Mouse (Mus musculus): ENCODE results near the gene Gfra1.

Gene Gfra1

DNA sequence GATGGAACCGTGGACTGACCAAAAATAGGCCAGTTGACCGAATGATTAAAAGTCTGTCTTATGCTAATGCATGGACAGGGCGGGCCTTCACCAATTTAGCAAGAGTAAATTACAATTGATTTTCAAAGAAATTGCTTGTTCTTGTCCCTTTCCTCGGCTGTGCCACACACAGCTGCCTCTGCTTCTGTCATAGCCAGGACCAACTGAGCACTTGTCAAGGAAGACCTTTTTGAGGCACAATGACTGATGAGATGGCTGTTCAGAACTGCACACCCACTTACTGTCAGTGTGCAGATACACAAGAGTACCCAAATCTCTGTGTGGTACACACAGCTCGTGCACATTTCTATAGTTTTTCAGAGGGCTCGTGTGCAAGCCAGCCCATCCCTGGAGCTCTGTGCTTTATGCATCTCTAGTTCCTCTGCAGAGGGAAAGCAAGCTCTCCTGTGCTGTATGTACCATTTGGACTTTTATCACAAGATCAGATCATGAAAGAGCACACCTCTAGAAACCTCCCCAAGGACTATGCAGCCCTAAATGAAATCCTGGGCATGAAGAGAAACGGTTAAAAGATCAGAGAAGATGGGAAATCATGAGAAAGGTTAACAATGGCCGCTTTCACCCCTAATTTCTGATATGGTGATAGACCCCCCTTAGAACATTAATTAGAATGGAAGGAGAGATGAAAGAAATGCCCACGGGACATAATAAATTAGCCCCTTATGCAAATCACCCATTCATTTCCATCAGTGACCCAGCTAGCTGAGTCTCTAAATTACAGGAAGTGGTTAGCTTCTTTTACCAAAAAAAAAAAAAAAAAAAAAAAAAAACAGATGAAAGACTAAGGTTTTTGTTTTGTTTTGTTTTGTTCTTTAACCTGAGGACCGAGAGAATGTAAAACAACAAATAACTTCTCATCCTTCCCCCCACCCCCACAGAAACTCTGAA lies 12.7 kb downstream of the Gfra1 start:
- DNase-seq (ENCODE audit: low spot score in 2 of 2) = no peak

DNA sequence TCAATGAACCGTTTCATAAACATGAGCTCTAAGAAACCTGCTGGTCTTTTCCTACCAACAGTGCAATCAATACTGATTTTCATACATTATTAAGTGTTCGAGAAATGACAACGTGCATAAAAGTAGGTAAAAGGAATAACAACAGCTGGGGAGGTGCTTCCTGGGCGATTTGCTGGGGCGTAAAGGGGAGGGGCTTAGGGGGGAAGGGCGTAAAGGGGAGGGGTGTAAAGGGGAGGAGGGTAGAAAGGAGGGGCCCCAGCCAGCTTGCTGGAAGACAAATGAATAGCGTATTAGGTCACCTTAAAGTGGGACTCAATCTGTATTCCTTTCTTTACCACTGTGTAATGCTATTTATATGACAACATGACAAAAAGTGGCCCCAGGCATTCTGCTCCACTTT lies 13.9 kb downstream of the Gfra1 start:
- no peak for DNase-seq (ENCODE audit: low spot score in 2 of 2)

DNA sequence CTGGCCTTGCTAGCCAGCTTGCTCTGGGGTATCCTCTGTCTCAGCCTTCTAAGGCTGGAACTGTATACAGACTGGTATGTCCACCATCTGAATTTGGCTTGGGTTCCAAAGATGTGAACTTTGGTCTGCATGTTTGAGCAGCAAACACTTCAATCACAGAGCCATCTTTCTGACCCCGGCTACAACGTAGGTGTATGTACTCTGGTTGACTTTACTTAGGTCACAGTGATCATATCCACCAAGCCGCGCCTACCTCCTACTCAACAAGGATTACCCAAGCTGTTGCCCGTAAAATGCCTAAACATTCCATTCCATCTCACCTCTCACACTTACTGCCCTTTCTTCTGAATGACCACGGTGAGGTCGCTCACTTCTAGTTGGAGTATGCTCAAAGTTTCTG lies 14.5 kb downstream of the Gfra1 start:
- DNase-seq (ENCODE audit: low spot score in 2 of 2) = no peak

DNA sequence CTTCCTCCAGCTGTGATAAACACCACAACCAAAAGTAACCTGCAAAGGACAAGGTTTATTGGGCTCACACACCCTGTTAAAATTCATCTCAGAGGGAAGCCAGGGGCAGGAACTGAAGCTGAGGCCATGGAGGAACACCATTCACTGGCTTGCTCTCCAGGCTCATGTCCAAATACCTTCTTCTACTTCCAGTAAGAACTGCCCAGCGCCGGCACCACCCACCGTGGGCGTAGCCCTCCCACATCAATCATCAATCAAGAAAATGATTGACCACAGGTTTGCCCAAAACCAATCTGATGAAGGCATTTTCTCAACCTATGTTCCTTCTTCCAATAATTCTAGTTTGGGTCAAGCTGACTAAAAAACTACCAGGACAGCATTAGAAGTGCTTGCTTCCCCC lies 16.9 kb downstream of the Gfra1 start:
- no peak for DNase-seq (ENCODE audit: low spot score in 2 of 2)

DNA sequence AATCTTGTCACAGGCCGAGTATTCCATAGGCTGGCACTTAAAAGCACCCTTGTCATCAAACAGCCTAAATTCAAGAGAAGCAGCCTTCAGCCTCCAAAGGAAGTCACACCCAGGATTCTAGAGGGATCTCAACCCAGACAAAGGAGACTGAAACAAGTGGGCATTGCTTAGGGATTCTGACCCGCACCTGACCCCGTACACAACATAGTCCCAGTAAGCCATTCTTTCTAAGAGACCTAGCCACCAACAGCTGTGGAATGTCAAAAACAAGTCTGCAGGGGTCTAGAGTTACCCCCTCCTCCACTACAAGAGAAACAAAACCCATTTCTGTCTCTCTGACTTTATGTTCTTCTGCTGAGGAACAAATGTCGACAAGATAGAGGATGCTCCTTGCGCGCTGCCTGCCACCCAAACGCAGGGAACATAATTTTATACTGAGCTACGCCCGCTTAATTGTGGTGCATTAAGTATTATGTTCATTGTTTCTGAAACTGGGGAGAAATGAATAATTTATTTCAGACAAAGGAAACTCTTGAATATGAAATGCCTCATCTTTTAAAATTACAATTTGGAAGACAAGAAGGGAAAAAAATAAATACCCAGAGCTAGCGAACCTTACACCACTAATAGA lies 18.2 kb downstream of the Gfra1 start:
- DNase-seq (ENCODE audit: low spot score in 2 of 2) = no peak

DNA sequence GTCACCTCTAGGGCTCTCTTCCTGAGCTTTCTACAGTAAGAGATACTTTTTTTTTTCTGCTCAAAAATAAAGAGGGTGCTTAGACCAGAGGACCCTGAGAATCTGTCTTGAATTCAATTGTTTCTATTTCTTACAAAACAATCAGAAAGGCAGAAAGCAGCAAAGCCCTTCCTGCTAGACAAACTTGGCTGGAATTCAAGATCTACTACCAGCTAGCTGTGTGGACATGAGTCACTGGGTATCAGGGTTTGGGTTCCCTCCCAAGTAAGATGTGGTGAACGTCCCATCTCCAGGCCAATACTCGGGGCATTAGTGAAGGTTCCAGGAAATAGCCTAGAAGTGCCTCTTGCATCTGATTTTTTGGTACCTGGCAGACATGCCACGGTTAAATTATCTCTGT lies 18.8 kb downstream of the Gfra1 start:
- DNase-seq (ENCODE audit: low spot score in 2 of 2) = no peak

DNA sequence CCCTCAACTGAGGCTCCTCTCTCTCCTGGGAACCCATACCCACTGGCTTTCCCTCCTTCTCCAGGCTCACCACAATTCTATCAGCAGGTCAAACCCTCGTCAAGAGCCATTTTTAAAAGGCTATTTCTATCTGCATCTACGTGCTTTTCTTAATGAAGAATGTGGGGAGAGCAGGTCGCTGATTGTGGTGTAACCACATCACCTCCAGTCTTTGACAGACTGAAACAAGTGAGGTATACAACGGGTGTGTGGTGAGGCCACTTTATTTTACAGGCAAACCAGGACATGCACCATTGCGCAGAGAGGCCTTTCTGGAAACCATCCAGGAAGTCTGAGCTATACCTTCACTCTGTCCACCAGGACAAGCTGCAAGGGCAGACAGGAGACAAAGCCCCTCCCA lies 19.8 kb downstream of the Gfra1 start:
- no peak for DNase-seq (ENCODE audit: low spot score in 2 of 2)

DNA sequence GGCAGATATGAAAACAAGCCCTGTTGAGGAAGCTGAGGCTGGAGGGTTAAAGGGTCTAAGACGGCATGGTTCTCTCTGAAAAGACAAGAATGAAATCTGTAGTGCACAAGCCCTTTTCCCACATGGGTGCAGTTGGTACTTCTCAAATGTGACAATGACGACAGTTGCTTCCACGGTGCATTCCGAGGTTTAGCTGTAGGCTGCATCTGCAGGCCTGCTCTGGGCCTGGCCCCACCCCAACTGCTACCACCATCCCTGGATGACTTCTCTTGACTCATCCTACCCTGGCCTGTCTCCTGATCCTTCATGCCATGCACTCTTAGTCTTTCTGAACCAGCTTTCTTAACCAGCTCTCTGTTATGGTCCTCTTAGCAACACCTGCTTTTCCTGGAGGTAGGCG lies 22.9 kb downstream of the Gfra1 start:
- no peak for DNase-seq (ENCODE audit: low spot score in 2 of 2)

DNA sequence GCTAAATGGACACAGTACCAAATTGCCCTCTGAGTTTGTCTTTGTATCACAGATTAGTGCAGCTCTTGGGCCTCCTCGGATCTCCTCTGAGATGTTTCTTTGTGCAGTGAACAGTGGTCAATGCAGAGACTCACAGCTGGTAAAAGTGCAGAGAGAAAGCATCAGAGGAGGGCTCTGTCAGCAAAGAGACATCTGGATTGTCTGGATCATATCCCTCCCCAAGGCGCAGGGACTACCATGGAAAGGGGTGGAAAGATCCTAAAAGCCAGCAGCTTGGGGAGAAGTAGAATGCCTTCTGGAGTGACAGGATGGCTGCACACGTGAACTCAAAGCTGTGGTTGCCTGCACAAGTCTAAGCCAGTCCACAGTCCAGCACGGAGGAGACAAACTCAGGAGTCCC lies 27.2 kb downstream of the Gfra1 start:
- DNase-seq (ENCODE audit: low spot score in 2 of 2) = no peak

DNA sequence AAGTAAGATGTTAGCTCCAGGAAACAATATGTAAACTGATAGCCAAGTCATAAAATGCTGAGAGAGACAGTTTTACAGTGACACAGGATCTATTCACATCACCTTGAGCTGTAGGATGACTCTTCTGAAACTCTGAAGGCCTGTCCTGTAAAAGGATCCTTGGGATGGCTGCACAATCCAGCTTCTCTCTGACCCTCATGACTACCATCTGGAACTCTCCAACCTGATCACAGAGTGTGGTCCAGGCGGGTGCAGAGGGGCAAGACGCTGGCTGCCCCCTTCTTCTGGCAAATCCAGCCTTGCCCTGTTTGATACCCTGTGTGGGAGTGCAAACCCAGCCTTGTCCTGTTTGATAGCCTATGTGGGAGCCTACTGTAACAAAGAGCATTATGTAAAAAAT lies 28.4 kb downstream of the Gfra1 start:
- DNase-seq (ENCODE audit: low spot score in 2 of 2) = no peak

DNA sequence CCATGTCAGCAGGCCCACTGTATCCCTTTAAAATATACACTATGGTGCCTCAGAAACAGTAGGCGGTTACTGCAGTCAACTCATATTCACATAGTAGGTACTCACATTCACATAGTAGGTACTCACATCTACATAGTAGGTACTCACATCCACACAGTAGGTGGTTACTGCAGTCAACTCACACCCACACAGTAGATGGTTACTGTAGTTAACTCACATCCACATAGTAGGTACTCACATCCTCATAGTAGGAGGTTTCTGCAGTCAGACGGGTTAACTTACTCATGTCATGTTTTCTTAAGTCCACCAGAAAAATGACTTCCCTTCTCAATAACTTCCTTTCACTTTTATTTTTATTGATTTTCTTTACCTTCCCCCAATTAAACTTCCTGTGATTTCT lies 30.8 kb downstream of the Gfra1 start:
- DNase-seq (ENCODE audit: low spot score in 2 of 2) = no peak

DNA sequence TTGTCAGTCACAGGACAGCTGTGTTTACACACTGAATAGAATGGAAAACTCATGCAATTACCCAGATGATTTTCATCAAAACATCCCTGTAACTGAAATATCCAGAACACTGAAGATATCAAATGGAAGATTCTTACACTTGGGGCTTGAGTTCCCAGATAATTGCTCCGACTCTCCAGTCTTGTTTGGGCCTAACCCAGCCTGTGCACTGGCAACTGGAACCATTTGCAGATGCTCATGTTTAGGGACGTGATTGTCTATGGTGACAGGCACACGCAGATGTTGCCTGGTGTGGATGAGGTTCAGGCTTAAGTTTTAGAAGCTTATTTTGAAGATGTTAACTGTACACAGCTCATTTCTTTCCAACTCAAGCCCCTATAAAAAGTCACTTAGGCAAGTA lies 31.5 kb downstream of the Gfra1 start:
- no peak for DNase-seq (ENCODE audit: low spot score in 2 of 2)

DNA sequence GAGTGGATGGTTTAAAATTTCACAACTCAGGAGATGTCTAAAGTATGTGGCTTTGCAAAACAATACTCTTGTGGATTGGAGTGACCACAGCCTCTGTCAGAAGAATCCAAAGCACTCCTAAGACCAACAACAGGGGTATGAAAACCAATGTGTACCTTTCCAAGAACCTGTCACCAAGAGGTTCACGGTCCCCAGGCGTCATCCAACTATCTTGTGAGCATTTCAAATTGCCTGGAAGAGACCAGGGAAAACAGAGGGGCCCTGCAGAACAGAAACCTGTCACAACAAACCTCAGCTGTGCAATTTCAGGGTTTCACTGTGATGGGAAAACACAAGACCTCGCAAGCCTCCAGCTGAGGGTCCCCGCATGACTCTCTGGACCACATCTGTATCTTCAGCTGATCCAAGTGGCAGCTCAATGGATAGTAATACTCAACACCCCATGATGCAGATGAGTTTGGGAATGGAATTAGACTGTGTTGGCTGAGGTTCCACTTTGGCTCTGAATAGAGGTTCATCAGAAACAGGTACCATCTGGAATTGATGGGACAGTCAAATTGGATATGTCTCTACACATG lies 32.7 kb downstream of the Gfra1 start:
- DNase-seq (ENCODE audit: low spot score in 2 of 2) = no peak

DNA sequence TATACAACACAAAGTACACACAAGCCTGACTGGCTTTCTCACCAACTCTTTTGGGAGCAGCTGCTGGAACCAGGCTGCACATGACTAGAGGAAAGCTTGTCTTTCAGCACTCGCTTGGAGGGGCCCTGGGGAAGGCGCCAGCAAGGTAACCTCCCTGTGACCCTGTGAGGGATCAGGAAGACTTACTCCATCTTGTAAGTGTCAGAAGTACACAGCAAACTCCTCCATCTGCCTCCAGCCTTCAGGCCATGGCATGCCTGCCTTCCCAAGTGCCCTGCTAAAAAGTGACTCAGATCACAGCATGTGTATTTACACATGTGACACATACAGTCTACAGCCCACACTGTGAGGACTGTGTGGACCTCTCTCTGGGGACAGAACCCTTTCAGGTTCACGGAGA lies 36.0 kb downstream of the Gfra1 start:
- peak; percentile 38 to 52 for DNase-seq (ENCODE audit: low spot score in 2 of 2)

DNA sequence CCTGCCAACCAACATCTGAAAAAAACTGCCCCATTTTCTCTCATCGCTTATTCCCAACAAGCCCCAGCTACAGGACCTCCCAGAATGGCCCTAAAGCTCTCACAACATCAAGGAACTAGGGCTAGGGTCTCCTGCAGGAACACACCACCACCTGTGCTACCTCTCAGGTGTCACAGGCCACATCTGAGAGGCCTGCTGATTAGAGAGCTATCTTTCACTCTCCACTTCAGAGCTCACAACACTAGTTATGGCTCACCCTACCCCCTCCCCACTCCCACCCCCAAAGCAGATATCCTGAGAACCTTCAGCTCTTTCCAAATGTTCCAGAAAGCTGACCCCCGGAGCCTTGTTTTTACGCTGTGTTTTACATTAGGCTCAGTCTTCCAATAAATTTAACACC lies 36.4 kb downstream of the Gfra1 start:
- DNase-seq (ENCODE audit: low spot score in 2 of 2) = no peak

DNA sequence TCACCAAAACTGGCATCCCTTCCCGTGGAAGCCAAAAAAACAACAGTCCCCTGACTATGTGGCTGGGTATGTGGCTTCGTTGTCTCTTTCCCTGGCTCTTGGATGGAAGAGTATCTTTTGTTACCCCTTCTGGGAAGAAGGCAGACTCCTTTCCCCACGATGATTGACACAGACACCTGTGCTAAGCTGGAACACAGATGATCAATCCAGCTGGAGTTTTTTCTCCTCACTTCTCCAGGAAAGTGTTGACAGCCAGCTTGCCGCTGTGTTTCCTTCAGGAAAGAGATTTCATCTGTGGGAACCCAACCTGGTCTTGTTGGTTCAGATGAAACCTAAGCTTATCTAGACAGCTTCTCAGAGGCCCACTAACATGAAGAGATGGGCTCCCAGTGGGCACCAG lies 40.5 kb downstream of the Gfra1 start:
- no peak for DNase-seq (ENCODE audit: low spot score in 2 of 2)

DNA sequence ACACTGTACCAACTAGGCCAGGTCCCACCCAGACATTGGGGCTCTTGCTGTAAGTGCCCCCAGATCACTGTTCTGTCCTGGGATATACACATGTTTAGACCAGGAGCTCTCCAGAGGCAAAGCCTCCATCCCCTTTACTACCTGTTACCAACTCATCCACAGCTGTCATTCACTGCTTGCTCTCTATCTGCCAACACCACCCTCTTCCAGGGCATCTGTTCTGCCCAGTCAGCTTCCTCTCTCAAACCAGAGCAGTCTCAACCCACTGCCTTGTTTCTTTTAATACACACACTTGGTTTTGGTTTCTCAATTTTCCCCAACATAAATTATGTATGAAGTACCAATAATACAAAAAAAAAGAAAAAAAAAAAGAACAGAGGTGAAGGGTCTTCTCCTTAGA lies 41.0 kb downstream of the Gfra1 start:
- no peak for DNase-seq (ENCODE audit: low spot score in 2 of 2)

DNA sequence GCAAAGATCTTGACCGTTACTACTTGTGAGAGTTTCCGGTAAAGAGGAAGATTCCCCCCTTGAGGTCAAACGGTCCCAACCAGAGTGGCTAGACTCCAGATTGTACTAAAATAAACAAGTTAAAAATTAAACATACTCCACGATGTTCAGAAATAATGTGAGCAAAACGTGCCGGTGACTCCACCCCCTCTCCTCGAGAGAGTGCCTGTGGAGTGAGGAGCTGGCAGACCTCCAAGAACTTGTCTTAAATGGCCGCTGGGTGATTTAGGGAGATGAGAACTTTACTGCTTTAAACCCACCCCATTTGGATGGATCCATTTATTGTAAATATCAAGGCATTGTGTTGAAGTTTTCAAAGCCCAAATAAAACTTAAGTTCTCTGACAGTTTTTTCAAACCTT lies 42.4 kb downstream of the Gfra1 start:
- DNase-seq (ENCODE audit: low spot score in 2 of 2) = peak; percentile 29 to 38

DNA sequence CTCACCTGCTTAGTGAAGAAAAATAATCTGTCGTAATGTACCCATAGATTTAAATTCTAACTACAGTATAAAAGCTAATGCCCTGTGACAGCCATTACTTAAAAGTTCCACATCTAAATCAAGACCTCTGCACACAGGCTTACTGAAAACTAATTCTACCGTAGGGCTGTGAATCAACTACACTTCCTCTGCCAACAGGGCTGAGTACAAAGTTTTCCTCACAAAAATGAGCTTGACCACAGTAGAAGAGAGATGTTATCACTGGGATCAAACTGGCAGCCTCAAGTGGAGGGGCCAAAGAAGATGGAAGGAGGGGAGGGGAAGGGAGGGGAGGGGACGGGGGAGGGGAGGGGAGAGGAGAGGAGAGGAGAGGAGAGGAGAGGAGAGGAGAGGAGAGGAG lies 42.9 kb downstream of the Gfra1 start:
- DNase-seq (ENCODE audit: low spot score in 2 of 2) = no peak

DNA sequence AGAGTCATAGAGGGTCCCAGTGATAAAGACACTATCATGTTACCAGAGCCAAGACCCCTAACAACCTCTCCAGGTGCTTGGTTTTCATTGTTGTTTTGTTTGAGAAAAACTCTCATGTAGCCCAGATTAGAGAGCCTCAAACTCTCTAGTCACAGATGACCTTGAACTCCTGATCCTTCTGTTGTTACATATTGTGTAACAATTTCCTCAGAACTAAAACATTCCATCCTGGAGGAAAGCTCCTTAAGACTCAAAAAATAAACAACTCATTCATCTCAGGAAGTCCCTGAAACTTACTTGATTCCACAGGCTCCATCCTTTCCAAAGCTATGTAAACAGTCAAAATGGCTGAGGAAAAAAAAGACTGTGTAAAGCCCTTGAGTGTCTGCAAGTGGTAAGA lies 49.0 kb downstream of the Gfra1 start:
- DNase-seq (ENCODE audit: low spot score in 2 of 2) = no peak

DNA sequence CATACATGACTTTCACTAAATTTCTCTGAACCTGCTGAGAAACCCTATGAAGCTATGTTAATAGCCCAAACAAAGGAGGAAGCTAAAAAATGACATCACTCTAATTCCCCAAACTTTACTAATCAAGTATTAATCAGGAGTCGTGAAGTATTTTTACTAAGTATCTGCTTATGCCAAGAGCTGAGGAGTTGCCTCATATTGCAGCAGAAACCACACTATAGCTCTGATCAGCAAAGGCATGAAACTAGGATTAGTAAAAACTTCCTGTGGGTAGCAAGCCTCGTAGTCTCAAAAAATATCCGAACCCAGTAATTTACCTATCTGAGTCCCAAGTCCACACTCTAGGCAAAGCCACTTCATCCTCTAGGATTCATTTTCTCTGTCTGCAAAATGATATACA lies 55.5 kb downstream of the Gfra1 start:
- DNase-seq (ENCODE audit: low spot score in 2 of 2) = no peak

DNA sequence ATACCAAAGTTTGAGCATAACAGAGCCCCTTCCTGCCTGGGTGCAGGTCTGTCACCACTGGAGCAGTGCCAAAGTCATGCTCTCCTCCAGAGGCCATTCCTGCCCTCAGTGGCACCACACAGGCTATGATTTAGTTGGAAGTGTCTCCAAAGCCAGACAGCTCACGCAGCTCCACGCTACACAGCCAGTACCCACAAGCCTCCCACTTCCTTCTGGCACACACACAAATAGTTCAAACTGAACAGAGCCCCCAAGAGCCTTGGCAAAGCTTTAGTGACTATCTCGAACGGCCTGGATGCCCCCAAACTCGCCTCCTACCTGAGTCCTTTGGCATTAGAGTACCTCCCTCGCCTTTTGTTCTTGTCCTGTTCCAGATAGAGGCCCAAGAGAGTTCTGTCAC lies 56.5 kb downstream of the Gfra1 start:
- no peak for DNase-seq (ENCODE audit: low spot score in 2 of 2)

DNA sequence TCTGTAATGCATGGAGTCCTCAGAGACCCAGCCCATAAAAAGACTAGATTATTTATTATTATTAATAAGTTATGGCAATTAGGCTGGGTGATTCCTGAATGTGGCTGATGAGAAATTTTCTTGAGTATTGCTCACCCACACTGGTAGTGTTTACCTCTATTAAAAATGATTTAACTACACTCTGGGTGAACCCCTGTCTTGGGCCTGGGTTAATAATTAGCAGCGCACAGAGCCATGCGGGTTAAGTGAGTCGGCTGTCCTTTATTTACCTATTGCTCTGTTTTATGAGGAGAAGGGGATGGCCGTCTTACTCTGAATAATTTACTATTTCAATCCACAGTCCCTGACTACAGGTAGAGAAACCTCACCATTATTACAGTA lies 59.1 kb downstream of the Gfra1 start:
- DNase-seq (ENCODE audit: low spot score in 2 of 2) = peak; percentile 18 to 23
